Mouse (Mus musculus): ENCODE measurements around the gene Sun2. TPM values are rescaled to one million over a fixed set of nuclear protein-coding genes. Genes with fewer than 3 reads are reported as not detected.

Sun2 gene
- polyA plus RNA-seq, 1 experiment from 2014 or later: 1.2 TPM

DNA sequence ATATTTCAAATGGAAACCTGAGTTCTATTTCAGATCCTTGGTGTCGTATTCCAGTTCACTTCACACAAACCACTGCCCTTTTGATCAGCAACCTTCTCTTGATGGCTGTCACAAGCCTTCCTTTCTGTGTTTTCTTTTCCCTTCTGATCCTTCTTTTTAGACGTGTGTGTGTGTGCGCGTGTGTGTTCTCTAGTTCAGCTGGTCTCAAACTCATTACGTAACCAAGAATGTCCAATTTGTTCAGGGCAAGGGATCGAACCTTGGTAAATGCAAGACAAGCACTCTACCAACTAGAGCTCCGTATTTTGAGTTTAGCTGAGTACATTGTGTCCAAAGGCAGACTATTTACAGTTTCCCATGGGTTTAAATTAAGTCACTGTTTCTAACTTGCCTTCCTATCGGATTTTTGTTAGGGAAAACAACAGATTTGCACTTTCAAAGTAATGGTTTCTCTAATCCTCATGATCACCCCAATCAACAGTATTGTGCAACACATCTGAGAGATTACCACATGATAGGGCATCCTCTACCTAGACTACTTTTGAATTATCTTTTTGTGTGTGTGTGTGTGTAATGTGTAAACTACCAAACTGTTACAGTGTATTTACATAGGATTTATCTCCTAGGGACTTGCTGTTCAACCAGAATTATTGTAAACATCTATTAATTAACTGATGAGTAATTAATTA lies 53.9 kb downstream of the Sun2 start:
- H3K36me3 ChIP-seq (ENCODE audit: control insufficient read depth, insufficient read depth): no peaks in the 10 kb centered on the region
- H3K4me2 ChIP-seq (replicated peaks; ENCODE audit: low read depth): peak overlapping the region; percentile 88
- H3K9ac ChIP-seq (ENCODE audit: low read depth, low read length): peak overlapping the region; percentile 83
- H3K9me3 ChIP-seq (ENCODE audit: control insufficient read depth): no peaks in the 10 kb centered on the region
- H3K27me3 ChIP-seq (replicated peaks; ENCODE audit: control insufficient read depth, insufficient read depth, low read length): no peaks in the 10 kb centered on the region
- ATAC-seq: no peak
- 3% methylated on average over 8 of the region's 8 CpGs for WGBS
- H3K4me1 ChIP-seq (replicated peaks; ENCODE audit: control insufficient read depth, insufficient read depth, low read length): peaks cover 20% of the 10 kb centered on the region
- H3K4me3 ChIP-seq (ENCODE audit: low read depth, low read length): peak overlapping the region; percentile 83
- H3K27ac ChIP-seq (ENCODE audit: low read depth, low read length): peak overlapping the region; percentile 97
- no peak for TF ChIP-seq CTCF (IDR thresholded peaks at IDR 0.05; ENCODE audit: low read depth)

GRCm38 (mm10) chr15:79687646-79688267 lies 54.6 kb downstream of the Sun2 start, which contains the start of gene Josd1:
Gene Josd1 (minus strand): TSS chr15:79687919.
- Histone ChIP-seq H3K4me2 (replicated peaks; ENCODE audit: low read depth) (peak within 1 kb of the TSS; percentile 88), H3K36me3 (ENCODE audit: control insufficient read depth, insufficient read depth) (no peaks in the 10 kb centered on the region), H3K4me1 (replicated peaks; ENCODE audit: control insufficient read depth, insufficient read depth, low read length) (peaks cover 23% of the 10 kb centered on the region), H3K4me3 (ENCODE audit: low read depth, low read length) (peak within 1 kb of the TSS; percentile 83), H3K27me3 (replicated peaks; ENCODE audit: control insufficient read depth, insufficient read depth, low read length) (no peaks in the 10 kb centered on the region), H3K27ac (ENCODE audit: low read depth, low read length) (peak within 1 kb of the TSS; percentile 97), H3K9ac (ENCODE audit: low read depth, low read length) (peak within 1 kb of the TSS; percentile 83), H3K9me3 (ENCODE audit: control insufficient read depth) (no peaks in the 10 kb centered on the region)
- TF ChIP-seq CTCF (IDR thresholded peaks at IDR 0.05; ENCODE audit: low read depth): 0 out of 2 replicates have a peak, but pooled peaks have one; percentile 21
- 0% methylated on average over 63 of the region's 72 CpGs for WGBS
- ATAC-seq: peak; percentile 72

GRCm38 (mm10) chr15:79687175-79687574 lies 55.2 kb downstream of the Sun2 start:
- ATAC-seq: no peak
- Histone ChIP-seq H3K9me3 (ENCODE audit: control insufficient read depth) (no peaks in the 10 kb centered on the region), H3K4me2 (replicated peaks; ENCODE audit: low read depth) (peak overlapping the region; percentile 88), H3K4me3 (ENCODE audit: low read depth, low read length) (peak overlapping the region; percentile 83), H3K9ac (ENCODE audit: low read depth, low read length) (peak overlapping the region; percentile 83), H3K36me3 (ENCODE audit: control insufficient read depth, insufficient read depth) (no peaks in the 10 kb centered on the region), H3K4me1 (replicated peaks; ENCODE audit: control insufficient read depth, insufficient read depth, low read length) (peaks cover 20% of the 10 kb centered on the region), H3K27me3 (replicated peaks; ENCODE audit: control insufficient read depth, insufficient read depth, low read length) (no peaks in the 10 kb centered on the region), H3K27ac (ENCODE audit: low read depth, low read length) (peak overlapping the region; percentile 97)
- WGBS: under 1% methylated on average over 22 of the region's 33 CpGs
- TF ChIP-seq CTCF (IDR thresholded peaks at IDR 0.05; ENCODE audit: low read depth): no peak

DNA sequence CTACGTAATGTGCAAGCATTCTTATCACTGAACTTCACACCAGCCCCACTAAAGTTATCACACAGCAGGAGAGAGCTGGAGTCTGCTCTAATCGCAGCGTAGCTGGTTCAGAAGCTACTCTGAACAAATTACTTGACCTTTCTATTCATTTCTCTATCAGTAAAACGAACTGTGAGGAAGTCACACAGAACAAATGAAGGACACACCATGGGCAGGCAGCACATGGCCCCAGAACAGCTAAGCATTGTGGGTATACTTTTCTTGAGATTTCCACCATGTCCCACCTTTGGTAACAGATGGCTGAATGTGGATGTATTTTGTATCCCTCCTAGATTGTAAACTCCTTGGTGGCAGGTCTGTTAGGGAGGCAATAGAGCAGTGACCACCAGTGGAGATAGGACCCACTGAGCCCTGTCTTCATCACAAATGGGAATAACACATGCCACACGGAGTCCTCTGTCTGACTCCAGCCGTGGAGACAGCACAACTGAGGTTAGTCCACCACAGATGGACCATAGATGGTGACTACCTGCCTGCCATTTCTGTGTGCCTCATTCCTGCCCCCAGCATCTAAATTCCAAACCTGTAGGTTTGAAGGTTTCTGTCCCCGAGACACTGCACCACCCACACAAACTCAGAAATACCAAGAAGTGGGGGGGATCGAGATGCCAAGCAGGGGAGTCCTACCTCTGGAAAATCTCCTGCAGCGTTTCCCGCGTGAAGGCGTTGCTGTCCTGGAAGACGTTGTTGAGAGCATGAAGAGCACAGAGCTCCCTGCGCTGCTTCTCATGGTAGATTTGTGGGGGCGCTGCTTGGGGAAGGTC lies 56.1 kb downstream of the Sun2 start:
- Histone ChIP-seq H3K27me3 (replicated peaks; ENCODE audit: control insufficient read depth, insufficient read depth, low read length) (no peaks in the 10 kb centered on the region), H3K4me2 (replicated peaks; ENCODE audit: low read depth) (peak overlapping the region; percentile 88), H3K9me3 (ENCODE audit: control insufficient read depth) (no peaks in the 10 kb centered on the region), H3K27ac (ENCODE audit: low read depth, low read length) (no peak overlapping the region), H3K4me3 (ENCODE audit: low read depth, low read length) (peak overlapping the region; percentile 83), H3K36me3 (ENCODE audit: control insufficient read depth, insufficient read depth) (no peaks in the 10 kb centered on the region), H3K9ac (ENCODE audit: low read depth, low read length) (peak overlapping the region; percentile 83), H3K4me1 (replicated peaks; ENCODE audit: control insufficient read depth, insufficient read depth, low read length) (peaks cover 19% of the 10 kb centered on the region)
- WGBS: 8% methylated on average over 14 of the region's 15 CpGs
- no peak for ATAC-seq
- TF ChIP-seq CTCF (IDR thresholded peaks at IDR 0.05; ENCODE audit: low read depth): no peak

- Histone ChIP-seq H3K36me3 (ENCODE audit: control insufficient read depth, insufficient read depth) (no peaks in the 10 kb centered on the region), H3K27me3 (replicated peaks; ENCODE audit: control insufficient read depth, insufficient read depth, low read length) (no peaks in the 10 kb centered on the region), H3K27ac (ENCODE audit: low read depth, low read length) (0 out of 2 replicates have a peak overlapping the region, but pooled peaks have one; percentile 16), H3K4me2 (replicated peaks; ENCODE audit: low read depth) (peak overlapping the region; percentile 88), H3K9ac (ENCODE audit: low read depth, low read length) (0 out of 2 replicates have a peak overlapping the region, but pooled peaks have one; percentile 12), H3K9me3 (ENCODE audit: control insufficient read depth) (no peaks in the 10 kb centered on the region), H3K4me3 (ENCODE audit: low read depth, low read length) (peak overlapping the region; percentile 16; the same call in 1 of the 2 replicates), H3K4me1 (replicated peaks; ENCODE audit: control insufficient read depth, insufficient read depth, low read length) (peaks cover 17% of the 10 kb centered on the region)
- TF ChIP-seq CTCF (IDR thresholded peaks at IDR 0.05; ENCODE audit: low read depth): no peak
- no peak for ATAC-seq
- WGBS: 13% methylated on average over 6 of the region's 6 CpGs
Observed at GRCm38 (mm10) chr15:79685141-79685641, 57.1 kb downstream of the Sun2 start.

All from intestine, postnatal 0 days (tissue).